Mouse (Mus musculus) ES-E14 (cell line): ENCODE data around the gene Rin2. TPM values are rescaled to one million over a fixed set of nuclear protein-coding genes. Genes with fewer than 3 reads are reported as not detected.
A peak's percentile ranks its signal among the peaks of the same experiment; 100 is the strongest.

Experiments
- DNase-seq: peaks from one replicate; pipeline ENCODE4 v3.0.0-alpha.2; 2013; ENCODE audit warnings: low read depth, low spot score
- H3K27ac ChIP-seq: 2 replicates; pipeline ENCODE4 v1.5.1; 2012; ENCODE audit warnings: low read depth, mild to moderate bottlenecking, low read length, moderate library complexity, mixed read lengths; ENCODE audit not compliant: poor library complexity, insufficient read depth, severe bottlenecking
- H3K36me3 ChIP-seq: 2 replicates; pipeline ENCODE4 v1.6.1; 2012; ENCODE audit warnings: mild to moderate bottlenecking, low read length, moderate library complexity, mixed read lengths; ENCODE audit not compliant: control insufficient read depth, poor library complexity, insufficient read depth, severe bottlenecking
- H3K4me1 ChIP-seq, 2 experiments: fragments of 150-350 bp in 1 of 2; sonication (generic) in 1 of 2; 2 replicates each; pipeline ENCODE4 v1.6.1; 2012; ENCODE audit warnings: low read length in 2 of 2, mild to moderate bottlenecking in 1 of 2, mixed read lengths in 1 of 2; ENCODE audit not compliant: control insufficient read depth in 2 of 2, insufficient read depth in 2 of 2, poor library complexity in 1 of 2
- H3K4me3 ChIP-seq, 2 experiments: fragments of 150-350 bp in 1 of 2; sonication (generic) in 1 of 2; 2 replicates each; pipeline ENCODE4 v1.5.1; 2012; ENCODE audit warnings: low read length in 2 of 2, low read depth in 1 of 2, mild to moderate bottlenecking in 1 of 2, mixed read lengths in 1 of 2; ENCODE audit not compliant: insufficient read depth in 1 of 2, poor library complexity in 1 of 2, severe bottlenecking in 1 of 2
- H3K9ac ChIP-seq: 2 replicates; pipeline ENCODE4 v1.6.1; 2012; ENCODE audit warnings: low read depth, mild to moderate bottlenecking, low read length, mixed read lengths; ENCODE audit not compliant: poor library complexity, insufficient read depth, severe bottlenecking
- H3K9me3 ChIP-seq: fragments of 150-350 bp; sonication (generic); 2 replicates; pipeline ENCODE4 v1.6.1; 2012; ENCODE audit warnings: low read depth, mild to moderate bottlenecking, low read length; ENCODE audit not compliant: control insufficient read depth, insufficient read depth
- CHD2 ChIP-seq: IDR thresholded peaks from 2 replicates; pipeline ENCODE4 v1.6.1; 2014; ENCODE audit warnings: mild to moderate bottlenecking, low read depth, low read length, inconsistent platforms
- HCFC1 ChIP-seq: IDR thresholded peaks from 2 replicates; pipeline ENCODE4 v1.6.1; 2012; ENCODE audit warnings: low read length, inconsistent platforms, borderline replicate concordance; ENCODE audit not compliant: insufficient read depth
- MAFK ChIP-seq: IDR thresholded peaks from 2 replicates; pipeline ENCODE4 v1.6.1; 2014; ENCODE audit warnings: mild to moderate bottlenecking, low read depth, low read length, inconsistent platforms; ENCODE audit not compliant: insufficient read depth
- ZC3H11A ChIP-seq: IDR thresholded peaks from 2 replicates; pipeline ENCODE4 v1.6.1; 2012; ENCODE audit warnings: low read depth, mild to moderate bottlenecking, inconsistent platforms, low read length, borderline replicate concordance
- ZNF384 ChIP-seq: IDR thresholded peaks from 2 replicates; pipeline ENCODE4 v1.6.1; 2012; ENCODE audit warnings: low read depth, low read length, inconsistent platforms
- in situ Hi-C, 2 experiments: fragments of 600-800 bp; cut with MboI; formaldehyde crosslinking; loops; one replicate each; pipeline ENCODE4 v1.15.1; 2025; ENCODE audit warnings: low sequenced_read_pairs in 2 of 2, inconsistent platforms in 1 of 2; ENCODE audit not compliant: unreplicated experiment in 2 of 2
- total RNA-seq: library from RNA; depleted of rRNA; stranded (reverse); fragments of 300-350 nt; gene quantifications from 2 replicates; pipeline ENCODE4 v1.2.3, GENCODE M21; 2012

The Rin2 gene
- total RNA-seq, 1 experiment, result 3.7 TPM

DNA sequence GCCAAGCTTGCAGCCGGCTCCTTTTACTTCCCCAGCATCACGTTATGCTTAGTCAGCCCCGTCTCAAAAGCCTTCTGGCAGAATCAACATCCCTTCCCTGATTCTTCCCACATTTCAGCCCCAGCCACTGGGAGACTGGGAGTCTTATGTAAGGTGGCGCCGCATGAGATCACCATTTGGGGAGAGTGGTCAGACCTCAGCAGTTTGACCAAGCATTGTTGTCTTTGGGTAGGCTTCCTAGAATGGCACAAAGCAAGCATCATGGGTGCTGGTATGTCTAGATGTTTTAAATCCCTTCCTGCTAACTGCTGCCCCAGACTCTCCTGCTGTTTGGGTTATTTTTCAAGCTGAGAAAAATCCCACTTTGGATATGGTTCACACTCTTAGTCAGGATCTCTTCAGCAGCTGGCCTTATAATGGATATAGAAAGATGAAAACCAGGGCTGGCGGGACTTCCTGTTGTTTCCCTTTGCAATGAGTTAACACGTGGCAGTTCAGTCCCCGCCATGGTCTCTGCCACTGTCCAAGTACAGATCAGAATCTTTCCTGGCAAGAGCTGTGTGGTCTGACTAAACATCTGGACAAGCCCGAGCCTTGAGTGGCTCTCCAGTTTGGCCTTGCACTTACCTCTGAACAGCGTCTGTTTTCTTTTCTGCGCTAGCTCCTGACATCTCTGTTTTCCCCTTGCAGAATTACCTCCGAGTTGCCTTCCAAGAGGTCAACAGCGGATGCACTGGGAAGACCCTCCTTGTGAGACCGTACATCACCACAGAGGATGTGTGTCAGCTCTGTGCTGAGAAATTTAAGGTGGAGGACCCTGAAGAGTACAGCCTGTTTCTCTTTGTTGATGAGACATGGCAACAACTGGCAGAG is 210.1 kb downstream of the Rin2 start:
- Histone ChIP-seq H3K27ac (peak overlapping the region; percentile 83; the same call in 1 of the 2 replicates), H3K4me3 (no peak overlapping the region), H3K4me1 (peaks cover 5 to 23% of the 10 kb centered on the region in 2 experiments)

DNA sequence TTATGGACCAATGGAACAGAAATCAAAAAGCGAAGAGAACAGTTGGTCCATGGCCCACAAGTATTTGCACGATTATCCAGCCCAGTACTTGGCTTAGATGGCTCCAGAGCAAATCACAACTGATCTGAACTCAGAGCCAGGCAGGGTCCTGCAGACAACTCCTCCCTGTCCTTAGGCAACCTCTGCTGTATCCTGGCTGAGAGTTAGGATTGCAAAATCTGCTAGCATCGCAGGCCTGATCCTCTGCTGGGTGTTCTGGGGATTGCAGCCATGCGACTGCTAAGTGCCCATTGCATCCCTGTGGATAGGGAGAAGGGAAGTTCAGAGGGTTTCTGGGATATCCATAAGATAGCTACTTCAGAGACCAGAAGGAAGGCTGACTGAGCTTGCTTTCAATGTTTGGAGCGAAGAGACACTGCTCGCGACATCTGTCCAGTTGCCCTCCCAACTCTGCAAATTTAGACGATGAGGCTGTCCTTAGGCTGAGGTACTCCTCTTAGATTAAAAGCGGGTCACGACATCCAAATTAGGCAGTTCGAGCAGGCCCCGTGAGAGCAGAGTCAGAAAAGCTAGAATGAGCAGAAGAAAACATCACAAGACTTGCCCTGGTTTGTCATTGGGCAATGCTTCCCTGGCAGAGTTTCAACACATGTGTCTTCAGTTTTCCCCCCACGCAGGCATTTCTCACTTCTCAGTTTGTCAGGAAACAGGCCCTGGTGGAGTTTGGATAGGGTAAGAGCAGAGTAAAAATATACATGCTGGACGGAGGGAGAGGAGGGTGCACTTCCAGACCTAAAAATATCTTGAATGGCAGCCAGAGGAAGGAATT is 213.1 kb downstream of the Rin2 start:
- Histone ChIP-seq H3K36me3 (no peaks in the 10 kb centered on the region; the same call in 1 of the 2 replicates), H3K4me3 (no peak overlapping the region), H3K9me3 (no peaks in the 10 kb centered on the region), H3K27ac (no peak overlapping the region; the same call in 1 of the 2 replicates), H3K9ac (0 out of 2 replicates have a peak overlapping the region, but pooled peaks have one; percentile 26), H3K4me1 (peaks cover 2 to 21% of the 10 kb centered on the region in 2 experiments)
- in situ Hi-C loops, result no loop called here
- no peak for DNase-seq
- TF ChIP-seq ZC3H11A, result no peak
- TF ChIP-seq ZNF384, result no peak
- no peak for TF ChIP-seq CHD2
- no peak for TF ChIP-seq HCFC1
- no peak for TF ChIP-seq MAFK

More for the DNA sequence above, 210.1 kb downstream of the Rin2 start:
- H3K9ac ChIP-seq, result peak overlapping the region; percentile 3; the same call in 1 of the 2 replicates
- H3K36me3 ChIP-seq, result no peaks in the 10 kb centered on the region; the same call in 1 of the 2 replicates
- TF ChIP-seq MAFK (no peak), ZNF384 (no peak), ZC3H11A (no peak), HCFC1 (no peak), CHD2 (no peak)
- DNase-seq, result no peak
- in situ Hi-C loops, result no loop called here
- H3K9me3 ChIP-seq, result no peaks in the 10 kb centered on the region

DNA sequence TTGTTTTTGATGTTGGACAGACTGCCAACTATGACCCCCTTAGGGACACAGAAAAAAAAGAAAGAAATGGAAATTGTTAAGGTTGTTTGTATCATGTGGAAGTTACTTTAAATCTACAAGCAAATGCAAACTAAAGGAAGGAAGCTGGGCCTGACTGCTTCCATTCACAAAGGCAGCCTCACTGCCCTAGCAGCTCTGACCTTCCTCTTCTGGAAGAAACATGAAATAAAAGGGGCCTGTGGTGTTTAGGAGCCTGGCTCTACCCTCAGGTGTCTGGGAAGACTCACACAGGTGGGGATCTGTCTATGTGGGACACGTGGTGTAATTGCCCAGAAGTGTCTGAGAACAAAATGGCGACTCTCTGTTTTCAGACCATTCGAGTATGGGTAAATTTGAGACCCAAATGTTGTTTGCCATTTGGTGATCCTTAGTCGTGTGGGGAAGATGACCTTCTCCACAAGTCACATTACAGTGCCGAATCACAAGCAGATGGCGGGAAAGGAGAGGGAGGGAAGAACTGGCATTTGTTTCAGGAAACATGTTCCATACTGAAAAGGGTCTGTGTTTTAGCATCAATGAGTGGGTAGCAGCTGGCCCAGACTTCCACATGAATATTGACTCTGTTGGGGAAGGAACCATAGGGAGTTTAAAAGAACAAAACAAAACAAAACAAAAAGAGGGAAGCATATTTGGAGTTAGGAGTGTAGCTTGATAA is 213.9 kb downstream of the Rin2 start:
- in situ Hi-C loops, result no loop called here
- no peak overlapping the region for H3K27ac ChIP-seq

DNA sequence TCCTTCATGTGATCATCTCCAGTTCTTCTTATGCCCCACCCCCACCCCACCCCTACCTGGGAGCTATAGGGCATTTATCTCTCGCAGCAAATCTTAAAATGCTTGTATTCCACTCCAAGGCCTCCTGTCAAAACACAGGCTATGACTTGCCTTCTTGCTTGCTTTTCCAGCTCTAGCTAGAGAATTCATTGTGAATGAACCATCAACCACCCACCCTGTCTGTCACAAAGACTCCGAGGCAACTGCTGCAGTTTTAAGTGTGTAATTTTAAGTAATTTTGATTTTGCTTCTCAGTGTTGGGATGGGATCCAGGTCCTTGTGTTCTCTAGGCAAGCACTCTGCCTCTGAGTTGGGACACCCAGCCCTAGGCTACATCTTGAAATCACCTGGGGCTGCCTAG is 215.6 kb downstream of the Rin2 start:
- in situ Hi-C loops, result no loop called here
- Histone ChIP-seq H3K4me3 (no peak overlapping the region), H3K27ac (no peak overlapping the region), H3K4me1 (peaks cover 0 to 8% of the 10 kb centered on the region in 2 experiments; a peak in 3 of 4 replicates), H3K9ac (no peak overlapping the region), H3K9me3 (no peaks in the 10 kb centered on the region), H3K36me3 (no peaks in the 10 kb centered on the region; the same call in 1 of the 2 replicates)
- no peak for DNase-seq
- no peak for TF ChIP-seq HCFC1
- no peak for TF ChIP-seq ZNF384
- no peak for TF ChIP-seq ZC3H11A
- TF ChIP-seq MAFK, result no peak
- no peak for TF ChIP-seq CHD2

More for the DNA sequence above, 213.9 kb downstream of the Rin2 start:
- DNase-seq, result no peak
- H3K9me3 ChIP-seq, result no peaks in the 10 kb centered on the region
- no peak overlapping the region for H3K4me3 ChIP-seq
- no peak overlapping the region for H3K9ac ChIP-seq
- peaks cover 0 to 15% of the 10 kb centered on the region in 2 experiments for H3K4me1 ChIP-seq
- no peaks in the 10 kb centered on the region; the same call in 1 of the 2 replicates for H3K36me3 ChIP-seq
- TF ChIP-seq MAFK, result no peak
- no peak for TF ChIP-seq ZNF384
- no peak for TF ChIP-seq ZC3H11A
- TF ChIP-seq CHD2, result no peak
- no peak for TF ChIP-seq HCFC1
